Mouse (Mus musculus) bone marrow macrophage, adult 2 months (primary cell): Measurements from ENCODE around the gene Dnal4.

Experiments used
- CTCF ChIP-seq: IDR thresholded peaks from 2 replicates; pipeline ENCODE4 v1.5.1; 2012; ENCODE audit warnings: low read depth, mild to moderate bottlenecking, low read length, moderate library complexity
- POLR2A ChIP-seq: IDR thresholded peaks from 2 replicates; pipeline ENCODE4 v1.6.1; 2012; ENCODE audit warnings: mild to moderate bottlenecking, low read depth, low read length, borderline replicate concordance

DNA sequence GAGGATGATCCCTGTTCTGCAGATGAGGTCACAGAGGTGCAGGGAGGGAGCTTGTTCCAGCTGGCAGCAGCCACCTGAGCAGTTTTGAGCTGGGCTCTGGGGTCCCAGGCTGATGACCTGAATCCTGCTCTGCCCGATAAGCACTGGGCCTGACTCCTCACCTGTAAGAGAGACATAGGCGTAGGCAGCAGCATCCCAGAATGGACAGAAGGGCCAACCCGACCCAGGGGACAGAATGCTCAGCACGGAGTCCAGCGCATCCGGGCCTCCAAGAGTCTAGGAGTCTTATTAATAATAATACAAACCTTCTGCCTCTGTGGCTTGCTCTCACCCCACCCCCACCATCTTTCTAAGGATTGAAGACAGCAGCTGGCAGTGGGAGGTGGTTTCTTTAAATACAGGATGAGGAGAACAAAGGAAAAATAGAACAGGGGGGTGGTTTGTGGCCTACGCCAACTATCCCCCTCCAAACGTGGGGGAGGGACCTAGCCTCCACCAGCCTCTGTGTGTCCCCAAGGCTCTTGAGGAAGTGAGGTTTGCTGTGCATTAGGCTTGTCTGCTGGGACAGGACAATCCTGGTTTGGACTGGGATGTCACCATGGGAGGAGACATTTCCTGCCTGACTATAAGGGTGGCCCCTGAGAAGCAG lies 21.5 kb downstream of the Dnal4 start:
- TF ChIP-seq CTCF: no peak
- no peak for TF ChIP-seq POLR2A
